Mouse (Mus musculus) hindbrain, embryonic 16.5 days (tissue): ENCODE data around the gene Btbd11. TPM values are rescaled to one million over a fixed set of nuclear protein-coding genes. Genes with fewer than 3 reads are reported as not detected.

ENCODE experiments used
- ATAC-seq: fragments of 200-750 bp; cut with Nextera tagmentation; 2 replicates; pipeline ENCODE4 v1.8.0; 2017; ENCODE audit warnings: moderate TSS enrichment, moderate library complexity
- H3K27ac ChIP-seq: fragments of 300-500 bp; sonication (generic); 2 replicates; pipeline ENCODE4 v1.5.1; 2014; ENCODE audit warnings: low read depth, mild to moderate bottlenecking, control low read depth, low read length, moderate library complexity
- H3K27me3 ChIP-seq: fragments of 300-500 bp; sonication (generic); replicated peaks from 2 replicates; pipeline ENCODE4 v1.6.1; 2014; ENCODE audit warnings: low read length; ENCODE audit not compliant: control insufficient read depth, insufficient read depth
- H3K36me3 ChIP-seq: fragments of 300-500 bp; sonication (generic); 2 replicates; pipeline ENCODE4 v1.6.1; 2014; ENCODE audit warnings: mild to moderate bottlenecking, low read length, moderate library complexity, mixed read lengths; ENCODE audit not compliant: control insufficient read depth, insufficient read depth
- H3K4me1 ChIP-seq: fragments of 300-500 bp; sonication (generic); 2 replicates; pipeline ENCODE4 v1.6.1; 2014; ENCODE audit warnings: low read depth, low read length; ENCODE audit not compliant: control insufficient read depth, insufficient read depth
- H3K4me2 ChIP-seq: fragments of 300-500 bp; sonication (generic); 2 replicates; pipeline ENCODE4 v1.6.1; 2014; ENCODE audit warnings: mild to moderate bottlenecking, low read length, control low read depth, moderate library complexity
- H3K4me3 ChIP-seq: fragments of 300-500 bp; sonication (generic); 2 replicates; pipeline ENCODE4 v1.5.1; 2014; ENCODE audit warnings: mild to moderate bottlenecking, low read length, control low read depth, moderate library complexity
- H3K9ac ChIP-seq: fragments of 300-500 bp; sonication (generic); 2 replicates; pipeline ENCODE4 v1.6.1; 2014; ENCODE audit warnings: low read depth, mild to moderate bottlenecking, control low read depth, low read length, moderate library complexity
- H3K9me3 ChIP-seq: fragments of 300-500 bp; sonication (generic); 2 replicates; pipeline ENCODE4 v1.6.1; 2014; ENCODE audit warnings: mild to moderate bottlenecking, low read length, moderate library complexity; ENCODE audit not compliant: control insufficient read depth
- WGBS: fragments of 180-500 bp; shearing (Covaris S2); extraction: QIAGEN DNeasy Blood & Tissue Kit; methylation state at CpG from one replicate; pipeline ENCODE4 v1.1.7; 2014; 5-methylcytosine and 5-hydroxymethylcytosine counted together
- polyA plus RNA-seq: library from polyadenylated mRNA; unstranded; fragments of >200 nt; fragmentation: Nextera tagmentation; extraction: Ambion mirVana; gene quantifications from 2 replicates; pipeline ENCODE4 v1.2.1, GENCODE M21; 2015

The Btbd11 gene
- polyA plus RNA-seq, 1 experiment from 2014 or later = 25.4 TPM

GRCm38 (mm10) chr10:85446700-85447099 is 60.1 kb downstream of the Btbd11 start:
- ATAC-seq = no peak
- Histone ChIP-seq H3K27ac (no peak overlapping the region), H3K27me3 (no peaks in the 10 kb centered on the region), H3K9ac (no peak overlapping the region), H3K9me3 (no peaks in the 10 kb centered on the region), H3K4me2 (no peak overlapping the region), H3K4me3 (no peak overlapping the region), H3K36me3 (no peaks in the 10 kb centered on the region), H3K4me1 (no peaks in the 10 kb centered on the region; the same call in none of the 2 replicates)
- WGBS = 72% methylated on average over 1 of the region's 1 CpGs

- Histone ChIP-seq H3K4me3 (no peak overlapping the region), H3K27ac (no peak overlapping the region), H3K27me3 (no peaks in the 10 kb centered on the region), H3K4me2 (no peak overlapping the region), H3K9ac (no peak overlapping the region), H3K9me3 (no peaks in the 10 kb centered on the region), H3K4me1 (no peaks in the 10 kb centered on the region; the same call in none of the 2 replicates), H3K36me3 (no peaks in the 10 kb centered on the region)
- no peak for ATAC-seq
- WGBS = 68% methylated on average over 2 of the region's 2 CpGs
Observed at GRCm38 (mm10) chr10:85447869-85448268, 61.3 kb downstream of the Btbd11 start.

GRCm38 (mm10) chr10:85451629-85452368 is 65.2 kb downstream of the Btbd11 start:
- no peak overlapping the region for H3K4me2 ChIP-seq
- H3K4me3 ChIP-seq = no peak overlapping the region
- no peak overlapping the region for H3K27ac ChIP-seq
- no peaks in the 10 kb centered on the region for H3K9me3 ChIP-seq
- no peaks in the 10 kb centered on the region for H3K27me3 ChIP-seq
- no peaks in the 10 kb centered on the region; the same call in 1 of the 2 replicates for H3K4me1 ChIP-seq
- H3K36me3 ChIP-seq = no peaks in the 10 kb centered on the region
- no peak overlapping the region for H3K9ac ChIP-seq
- 33% methylated on average over 8 of the region's 8 CpGs for WGBS
- ATAC-seq = 0 out of 2 replicates have a peak, but pooled peaks have one; percentile 35

GRCm38 (mm10) chr10:85453221-85453775 is 66.7 kb downstream of the Btbd11 start:
- no peaks in the 10 kb centered on the region for H3K36me3 ChIP-seq
- no peaks in the 10 kb centered on the region for H3K9me3 ChIP-seq
- ATAC-seq = no peak; the same call in 1 of the 2 replicates
- WGBS = 89% methylated on average over 2 of the region's 2 CpGs
- H3K4me3 ChIP-seq = no peak overlapping the region
- H3K9ac ChIP-seq = no peak overlapping the region
- no peaks in the 10 kb centered on the region; the same call in none of the 2 replicates for H3K4me1 ChIP-seq
- H3K4me2 ChIP-seq = no peak overlapping the region
- no peaks in the 10 kb centered on the region for H3K27me3 ChIP-seq
- H3K27ac ChIP-seq = no peak overlapping the region

- no peaks in the 10 kb centered on the region for H3K27me3 ChIP-seq
- no peaks in the 10 kb centered on the region for H3K36me3 ChIP-seq
- H3K9ac ChIP-seq = no peak overlapping the region
- no peak overlapping the region for H3K4me2 ChIP-seq
- no peaks in the 10 kb centered on the region for H3K9me3 ChIP-seq
- no peak for ATAC-seq
- no peak overlapping the region for H3K27ac ChIP-seq
- 75% methylated on average over 4 of the region's 4 CpGs for WGBS
- H3K4me1 ChIP-seq = peaks cover 6% of the 10 kb centered on the region
- no peak overlapping the region for H3K4me3 ChIP-seq
Observed at GRCm38 (mm10) chr10:85455985-85456384, 69.4 kb downstream of the Btbd11 start.

GRCm38 (mm10) chr10:85458744-85459344 is 72.2 kb downstream of the Btbd11 start:
- Histone ChIP-seq H3K27ac (peak overlapping the region; percentile 53), H3K4me3 (no peak overlapping the region), H3K9ac (peak overlapping the region; percentile 25; the same call in 1 of the 2 replicates), H3K27me3 (no peaks in the 10 kb centered on the region), H3K4me2 (peak overlapping the region; percentile 38), H3K4me1 (peaks cover 6% of the 10 kb centered on the region), H3K9me3 (no peaks in the 10 kb centered on the region), H3K36me3 (no peaks in the 10 kb centered on the region)
- 32% methylated on average over 17 of the region's 17 CpGs for WGBS
- peak; percentile 67 for ATAC-seq

- no peaks in the 10 kb centered on the region for H3K36me3 ChIP-seq
- no peak overlapping the region for H3K4me2 ChIP-seq
- H3K27ac ChIP-seq = no peak overlapping the region
- H3K4me1 ChIP-seq = peaks cover 16% of the 10 kb centered on the region
- H3K9me3 ChIP-seq = no peaks in the 10 kb centered on the region
- H3K27me3 ChIP-seq = no peaks in the 10 kb centered on the region
- WGBS = 95% methylated on average over 10 of the region's 10 CpGs
- H3K9ac ChIP-seq = no peak overlapping the region
- ATAC-seq = no peak
- H3K4me3 ChIP-seq = no peak overlapping the region
Observed at GRCm38 (mm10) chr10:85460736-85461135, 74.1 kb downstream of the Btbd11 start.

- Histone ChIP-seq H3K27me3 (no peaks in the 10 kb centered on the region), H3K4me3 (no peak overlapping the region), H3K9ac (no peak overlapping the region), H3K4me2 (no peak overlapping the region), H3K36me3 (no peaks in the 10 kb centered on the region), H3K9me3 (no peaks in the 10 kb centered on the region), H3K27ac (no peak overlapping the region), H3K4me1 (peaks cover 34% of the 10 kb centered on the region)
- ATAC-seq = peak; percentile 38
- WGBS = 35% methylated on average over 6 of the region's 6 CpGs
Observed at GRCm38 (mm10) chr10:85464152-85464551, 77.5 kb downstream of the Btbd11 start.
